Mouse (Mus musculus) liver, embryonic 16.5 days (tissue): ENCODE data around the gene Ntrk2. TPM values are rescaled to one million over a fixed set of nuclear protein-coding genes. Genes with fewer than 3 reads are reported as not detected.

Experiments
- ATAC-seq: fragments of 200-750 bp; cut with Nextera tagmentation; 2 replicates; pipeline ENCODE4 v1.8.0; 2017; ENCODE audit warnings: low read depth, mild to moderate bottlenecking, moderate number of reproducible peaks, moderate library complexity
- H3K27ac ChIP-seq: fragments of 300-500 bp; sonication (generic); 2 replicates; pipeline ENCODE4 v1.5.1; 2014; ENCODE audit warnings: mild to moderate bottlenecking, low read length
- H3K27me3 ChIP-seq: fragments of 300-500 bp; sonication (generic); 2 replicates; pipeline ENCODE4 v1.6.1; 2014; ENCODE audit warnings: low read depth, low read length, mixed read lengths; ENCODE audit not compliant: control insufficient read depth, insufficient read depth
- H3K36me3 ChIP-seq: fragments of 300-500 bp; sonication (generic); 2 replicates; pipeline ENCODE4 v1.6.1; 2014; ENCODE audit warnings: mild to moderate bottlenecking; ENCODE audit not compliant: control insufficient read depth, insufficient read depth
- H3K4me1 ChIP-seq: fragments of 300-500 bp; sonication (generic); 2 replicates; pipeline ENCODE4 v1.6.1; 2014; ENCODE audit warnings: low read depth, low read length, mixed read lengths; ENCODE audit not compliant: control insufficient read depth
- H3K4me2 ChIP-seq: fragments of 300-500 bp; sonication (generic); 2 replicates; pipeline ENCODE4 v1.6.1; 2014; ENCODE audit warnings: low read depth, low read length, mixed read lengths
- H3K4me3 ChIP-seq: fragments of 300-500 bp; sonication (generic); 2 replicates; pipeline ENCODE4 v1.5.1; 2014; ENCODE audit warnings: low read depth, mild to moderate bottlenecking, low read length
- H3K9ac ChIP-seq: fragments of 300-500 bp; sonication (generic); 2 replicates; pipeline ENCODE4 v1.6.1; 2014; ENCODE audit warnings: low read depth, low read length
- H3K9me3 ChIP-seq: fragments of 300-500 bp; sonication (generic); replicated peaks from 2 replicates; pipeline ENCODE4 v1.6.1; 2016; ENCODE audit warnings: low read length; ENCODE audit not compliant: control insufficient read depth
- WGBS: fragments of 180-500 bp; shearing (Covaris S2); extraction: QIAGEN DNeasy Blood & Tissue Kit; methylation state at CpG from one replicate; pipeline ENCODE4 v1.1.7; 2014; ENCODE audit not compliant: insufficient replicate concordance; 5-methylcytosine and 5-hydroxymethylcytosine counted together
- polyA plus RNA-seq: library from polyadenylated mRNA; unstranded; fragments of >200 nt; fragmentation: Nextera tagmentation; extraction: Ambion mirVana; gene quantifications from 2 replicates; pipeline ENCODE4 v1.2.1, GENCODE M21; 2015

Gene Ntrk2
- polyA plus RNA-seq, 1 experiment from 2014 or later, result 0.14 TPM

DNA sequence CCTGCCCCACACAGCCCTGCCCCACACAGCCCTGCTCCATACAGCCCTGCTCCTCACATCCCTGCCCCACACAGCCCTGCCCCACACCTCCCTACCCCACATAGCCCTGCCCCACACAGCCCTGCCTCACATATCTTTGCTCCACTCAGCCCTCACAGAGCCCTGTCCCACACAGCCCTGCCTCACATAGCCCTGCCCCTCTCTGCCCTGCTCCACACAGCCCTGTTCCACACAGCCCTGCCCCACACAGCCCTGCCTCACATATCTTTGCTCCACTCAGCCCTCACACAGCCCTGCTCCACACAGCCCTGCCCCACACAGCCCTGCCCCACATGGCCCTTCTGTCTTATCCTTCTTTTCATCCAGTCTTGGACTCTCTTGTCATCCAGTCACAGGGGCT lies 106.2 kb downstream of the Ntrk2 start:
- Histone ChIP-seq H3K4me3 (no peak overlapping the region), H3K27me3 (no peaks in the 10 kb centered on the region), H3K9ac (no peak overlapping the region), H3K4me1 (no peaks in the 10 kb centered on the region; the same call in 1 of the 2 replicates), H3K27ac (no peak overlapping the region), H3K4me2 (no peak overlapping the region), H3K36me3 (no peaks in the 10 kb centered on the region), H3K9me3 (no peaks in the 10 kb centered on the region)
- ATAC-seq, result no peak

GRCm38 (mm10) chr13:58914061-58914814 lies 107.9 kb downstream of the Ntrk2 start:
- no peaks in the 10 kb centered on the region; the same call in 1 of the 2 replicates for H3K4me1 ChIP-seq
- H3K4me3 ChIP-seq, result no peak overlapping the region
- 45% methylated on average over 6 of the region's 6 CpGs for WGBS
- no peaks in the 10 kb centered on the region for H3K9me3 ChIP-seq
- no peaks in the 10 kb centered on the region for H3K27me3 ChIP-seq
- no peak overlapping the region for H3K4me2 ChIP-seq
- no peak overlapping the region for H3K9ac ChIP-seq
- peak; percentile 43 for ATAC-seq
- no peaks in the 10 kb centered on the region for H3K36me3 ChIP-seq
- no peak overlapping the region for H3K27ac ChIP-seq

DNA sequence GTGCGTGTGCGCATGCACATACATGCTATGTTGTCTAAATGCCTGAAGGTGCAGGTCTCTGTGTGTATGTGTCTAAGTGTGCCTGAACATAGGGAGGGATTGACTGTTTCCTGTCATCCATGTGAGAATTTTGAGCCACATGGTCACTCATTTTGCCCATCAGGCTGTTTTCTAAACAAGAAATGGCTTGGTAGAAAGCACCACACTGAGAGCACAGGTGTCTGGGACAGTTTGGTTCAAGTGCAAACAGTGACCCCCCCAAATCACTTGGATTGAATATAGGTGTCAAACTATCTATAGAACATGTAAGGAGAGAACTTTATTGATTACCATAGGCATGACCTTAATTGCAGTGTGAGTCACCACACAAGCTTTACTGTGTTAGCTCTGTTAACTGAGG lies 110.0 kb downstream of the Ntrk2 start:
- H3K27ac ChIP-seq, result no peak overlapping the region
- no peak overlapping the region for H3K9ac ChIP-seq
- H3K4me2 ChIP-seq, result no peak overlapping the region
- no peaks in the 10 kb centered on the region for H3K36me3 ChIP-seq
- no peaks in the 10 kb centered on the region for H3K27me3 ChIP-seq
- H3K9me3 ChIP-seq, result no peaks in the 10 kb centered on the region
- ATAC-seq, result no peak
- H3K4me1 ChIP-seq, result no peaks in the 10 kb centered on the region; the same call in 1 of the 2 replicates
- WGBS, result 77% methylated on average over 2 of the region's 2 CpGs
- no peak overlapping the region for H3K4me3 ChIP-seq

DNA sequence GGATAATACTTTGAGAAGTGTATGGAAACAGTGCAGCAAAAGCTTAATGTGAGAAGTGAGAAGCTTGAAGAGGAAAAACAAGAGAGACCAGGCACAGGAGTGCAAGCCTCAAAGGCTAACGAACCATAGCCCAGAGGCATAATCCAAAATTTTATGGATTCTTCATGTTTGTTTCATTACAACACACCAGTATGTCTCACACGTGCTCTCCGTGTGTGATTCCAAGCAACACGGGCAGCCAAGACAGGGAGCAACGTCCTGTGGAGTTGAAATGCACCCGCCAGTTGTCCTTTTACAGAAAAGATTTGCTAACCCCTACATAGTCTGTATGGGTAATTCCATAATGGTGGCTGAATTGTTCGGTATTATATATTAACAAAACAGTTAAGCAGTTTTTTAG lies 113.9 kb downstream of the Ntrk2 start:
- Histone ChIP-seq H3K27me3 (no peaks in the 10 kb centered on the region), H3K36me3 (no peaks in the 10 kb centered on the region), H3K4me3 (no peak overlapping the region), H3K4me1 (no peaks in the 10 kb centered on the region), H3K9ac (no peak overlapping the region), H3K4me2 (no peak overlapping the region), H3K9me3 (no peaks in the 10 kb centered on the region), H3K27ac (no peak overlapping the region)
- WGBS, result 64% methylated on average over 7 of the region's 7 CpGs
- no peak for ATAC-seq

- Histone ChIP-seq H3K27ac (no peak overlapping the region), H3K4me3 (no peak overlapping the region), H3K4me2 (no peak overlapping the region), H3K36me3 (no peaks in the 10 kb centered on the region), H3K9ac (no peak overlapping the region), H3K4me1 (no peaks in the 10 kb centered on the region), H3K9me3 (no peaks in the 10 kb centered on the region), H3K27me3 (no peaks in the 10 kb centered on the region)
- ATAC-seq, result no peak
- 79% methylated on average over 3 of the region's 3 CpGs for WGBS
Observed at GRCm38 (mm10) chr13:58921255-58921654, 114.9 kb downstream of the Ntrk2 start.

DNA sequence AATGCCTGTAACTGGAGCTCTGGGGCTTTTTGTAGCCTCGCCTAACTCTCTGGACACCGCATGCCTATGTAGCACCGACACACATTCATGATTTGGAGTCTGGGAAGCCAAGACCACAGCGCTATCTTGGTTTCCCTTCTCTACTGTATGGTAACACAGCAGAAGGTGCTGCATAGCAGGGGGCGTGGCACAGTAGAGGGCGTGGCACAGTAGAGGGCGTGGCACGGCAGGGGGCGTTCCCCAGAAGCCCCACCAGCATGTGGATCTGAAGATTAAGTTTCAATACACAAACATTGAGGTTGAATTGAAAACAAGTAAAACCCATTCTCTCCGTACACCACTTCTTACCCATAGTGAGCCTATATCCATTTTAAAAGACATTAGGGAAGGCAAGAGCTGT lies 115.3 kb downstream of the Ntrk2 start:
- no peak for ATAC-seq
- H3K4me2 ChIP-seq, result no peak overlapping the region
- H3K27ac ChIP-seq, result no peak overlapping the region
- H3K4me3 ChIP-seq, result no peak overlapping the region
- WGBS, result 56% methylated on average over 10 of the region's 10 CpGs
- H3K4me1 ChIP-seq, result no peaks in the 10 kb centered on the region
- no peak overlapping the region for H3K9ac ChIP-seq
- H3K9me3 ChIP-seq, result no peaks in the 10 kb centered on the region
- no peaks in the 10 kb centered on the region for H3K27me3 ChIP-seq
- H3K36me3 ChIP-seq, result no peaks in the 10 kb centered on the region

DNA sequence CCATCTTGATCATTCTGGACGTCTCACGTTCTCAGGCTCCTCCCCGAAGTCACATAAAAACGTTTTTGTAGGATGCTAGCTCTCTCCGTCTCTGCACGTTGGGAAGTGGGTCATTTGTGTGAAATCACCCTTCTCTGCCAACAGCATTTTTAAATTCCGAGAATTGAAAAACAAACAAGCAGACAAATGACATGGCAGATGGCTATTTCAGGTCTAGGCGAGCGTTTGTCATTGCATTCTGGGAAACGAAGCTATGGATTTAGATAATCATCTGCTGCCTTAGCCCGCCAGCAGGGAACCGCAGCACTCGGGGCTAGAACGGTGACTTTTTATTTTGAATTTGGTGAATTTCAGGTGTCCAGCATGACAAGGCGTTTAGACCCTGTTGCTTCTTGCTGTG lies 115.8 kb downstream of the Ntrk2 start:
- no peaks in the 10 kb centered on the region for H3K27me3 ChIP-seq
- ATAC-seq, result no peak
- H3K4me1 ChIP-seq, result no peaks in the 10 kb centered on the region
- no peaks in the 10 kb centered on the region for H3K36me3 ChIP-seq
- H3K27ac ChIP-seq, result no peak overlapping the region
- H3K4me2 ChIP-seq, result no peak overlapping the region
- no peak overlapping the region for H3K4me3 ChIP-seq
- H3K9ac ChIP-seq, result no peak overlapping the region
- no peaks in the 10 kb centered on the region for H3K9me3 ChIP-seq
- WGBS, result 76% methylated on average over 15 of the region's 15 CpGs

DNA sequence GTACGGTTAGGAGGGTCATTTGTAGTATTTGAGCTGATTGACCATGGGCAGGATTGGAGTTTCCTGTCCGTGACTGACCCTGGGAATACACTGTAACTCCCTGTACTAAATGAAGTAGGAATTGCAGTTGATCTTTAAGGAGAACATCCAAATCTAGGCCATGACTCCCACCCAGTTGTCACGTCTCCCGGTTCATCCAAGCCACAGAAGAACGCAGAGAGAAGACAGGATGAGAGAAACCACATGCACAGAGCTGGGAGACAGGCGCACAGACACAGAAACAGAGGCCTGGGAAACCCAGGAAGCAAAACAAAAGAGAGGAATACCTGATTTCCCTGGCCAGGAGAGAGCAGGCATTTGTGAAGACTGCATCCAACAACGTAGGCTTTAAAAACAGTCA lies 117.1 kb downstream of the Ntrk2 start:
- H3K9ac ChIP-seq, result no peak overlapping the region
- H3K4me1 ChIP-seq, result no peaks in the 10 kb centered on the region
- no peaks in the 10 kb centered on the region for H3K9me3 ChIP-seq
- no peaks in the 10 kb centered on the region for H3K36me3 ChIP-seq
- no peak overlapping the region for H3K4me3 ChIP-seq
- no peaks in the 10 kb centered on the region for H3K27me3 ChIP-seq
- WGBS, result 64% methylated on average over 7 of the region's 7 CpGs
- no peak overlapping the region for H3K4me2 ChIP-seq
- ATAC-seq, result no peak
- H3K27ac ChIP-seq, result no peak overlapping the region

- H3K27me3 ChIP-seq, result no peaks in the 10 kb centered on the region
- H3K9me3 ChIP-seq, result no peaks in the 10 kb centered on the region
- H3K9ac ChIP-seq, result no peak overlapping the region
- H3K4me2 ChIP-seq, result no peak overlapping the region
- H3K4me1 ChIP-seq, result no peaks in the 10 kb centered on the region
- ATAC-seq, result no peak
- no peaks in the 10 kb centered on the region for H3K36me3 ChIP-seq
- no peak overlapping the region for H3K4me3 ChIP-seq
- no peak overlapping the region for H3K27ac ChIP-seq
- 59% methylated on average over 3 of the region's 3 CpGs for WGBS
Observed at GRCm38 (mm10) chr13:58924486-58924885, 118.1 kb downstream of the Ntrk2 start.
